Mouse (Mus musculus) midbrain, embryonic 16.5 days (tissue): ENCODE measurements around the gene Rnd1. TPM values are rescaled to one million over a fixed set of nuclear protein-coding genes. Genes with fewer than 3 reads are reported as not detected.

Experiments used
- ATAC-seq: fragments of 200-750 bp; cut with Nextera tagmentation; 2 replicates; pipeline ENCODE4 v1.8.0; 2017; ENCODE audit warnings: moderate TSS enrichment
- H3K27ac ChIP-seq: fragments of 300-500 bp; sonication (generic); 2 replicates; pipeline ENCODE4 v1.5.1; 2014; ENCODE audit warnings: mild to moderate bottlenecking, low read length, mixed read lengths
- H3K27me3 ChIP-seq: fragments of 300-500 bp; sonication (generic); 2 replicates; pipeline ENCODE4 v1.6.1; 2014; ENCODE audit warnings: low read depth, low read length, mixed read lengths; ENCODE audit not compliant: control insufficient read depth, insufficient read depth
- H3K36me3 ChIP-seq: fragments of 300-500 bp; sonication (generic); 2 replicates; pipeline ENCODE4 v1.6.1; 2014; ENCODE audit warnings: mild to moderate bottlenecking, low read length, moderate library complexity, mixed read lengths; ENCODE audit not compliant: control insufficient read depth, insufficient read depth
- H3K4me1 ChIP-seq: fragments of 300-500 bp; sonication (generic); 2 replicates; pipeline ENCODE4 v1.6.1; 2014; ENCODE audit warnings: mild to moderate bottlenecking, low read length, mixed read lengths; ENCODE audit not compliant: control insufficient read depth, insufficient read depth
- H3K4me2 ChIP-seq: fragments of 300-500 bp; sonication (generic); 2 replicates; pipeline ENCODE4 v1.6.1; 2014; ENCODE audit warnings: mild to moderate bottlenecking, low read length, mixed read lengths
- H3K4me3 ChIP-seq: fragments of 300-500 bp; sonication (generic); 2 replicates; pipeline ENCODE4 v1.5.1; 2014; ENCODE audit warnings: low read depth, mild to moderate bottlenecking, low read length, moderate library complexity, mixed read lengths
- H3K9ac ChIP-seq: fragments of 300-500 bp; sonication (generic); 2 replicates; pipeline ENCODE4 v1.6.1; 2014; ENCODE audit warnings: low read depth, low read length, mixed read lengths
- H3K9me3 ChIP-seq: fragments of 300-500 bp; sonication (generic); replicated peaks from 2 replicates; pipeline ENCODE4 v1.6.1; 2014; ENCODE audit warnings: mild to moderate bottlenecking, low read length, mixed read lengths; ENCODE audit not compliant: control insufficient read depth, poor library complexity, severe bottlenecking
- WGBS: fragments of 180-500 bp; shearing (Covaris S2); extraction: QIAGEN DNeasy Blood & Tissue Kit; methylation state at CpG from one replicate; pipeline ENCODE4 v1.1.7; 2014; 5-methylcytosine and 5-hydroxymethylcytosine counted together
- polyA plus RNA-seq: library from polyadenylated mRNA; unstranded; fragments of >200 nt; fragmentation: Nextera tagmentation; extraction: Ambion mirVana; gene quantifications from 2 replicates; pipeline ENCODE4 v1.2.1, GENCODE M21; 2015

The Rnd1 gene
- polyA plus RNA-seq, 1 experiment from 2014 or later = 19.8 TPM

- Histone ChIP-seq H3K4me2 (peak overlapping the region; percentile 93), H3K27ac (peak overlapping the region; percentile 69), H3K4me1 (peaks cover 31% of the 10 kb centered on the region), H3K27me3 (no peaks in the 10 kb centered on the region), H3K36me3 (no peaks in the 10 kb centered on the region), H3K4me3 (peak overlapping the region; percentile 63), H3K9me3 (no peaks in the 10 kb centered on the region), H3K9ac (peak overlapping the region; percentile 72)
- ATAC-seq = peak; percentile 61
- WGBS = 14% methylated on average over 7 of the region's 7 CpGs
Observed at GRCm38 (mm10) chr15:98674284-98674993, 2.8 kb downstream of the Rnd1 start.

- Histone ChIP-seq H3K4me1 (peaks cover 31% of the 10 kb centered on the region), H3K4me2 (peak overlapping the region; percentile 93; the same call in 1 of the 2 replicates), H3K36me3 (no peaks in the 10 kb centered on the region), H3K4me3 (no peak overlapping the region), H3K9ac (peak overlapping the region; percentile 15; the same call in 1 of the 2 replicates), H3K27ac (peak overlapping the region; percentile 69), H3K9me3 (no peaks in the 10 kb centered on the region), H3K27me3 (no peaks in the 10 kb centered on the region)
- 78% methylated on average over 7 of the region's 7 CpGs for WGBS
- no peak for ATAC-seq
Observed at GRCm38 (mm10) chr15:98673732-98674131, 3.5 kb downstream of the Rnd1 start.

GRCm38 (mm10) chr15:98672592-98672991, 4.7 kb downstream of the Rnd1 start:
- Histone ChIP-seq H3K9ac (no peak overlapping the region), H3K4me3 (no peak overlapping the region), H3K4me2 (no peak overlapping the region), H3K9me3 (no peaks in the 10 kb centered on the region), H3K27me3 (no peaks in the 10 kb centered on the region), H3K27ac (no peak overlapping the region), H3K36me3 (no peaks in the 10 kb centered on the region), H3K4me1 (peaks cover 31% of the 10 kb centered on the region)
- 84% methylated on average over 4 of the region's 4 CpGs for WGBS
- ATAC-seq = no peak

GRCm38 (mm10) chr15:98664042-98664907, 13.0 kb downstream of the Rnd1 start:
- H3K4me1 ChIP-seq = peaks cover 7% of the 10 kb centered on the region
- H3K9me3 ChIP-seq = no peaks in the 10 kb centered on the region
- ATAC-seq = no peak
- 76% methylated on average over 11 of the region's 11 CpGs for WGBS
- H3K9ac ChIP-seq = no peak overlapping the region
- no peaks in the 10 kb centered on the region for H3K36me3 ChIP-seq
- H3K27me3 ChIP-seq = no peaks in the 10 kb centered on the region
- no peak overlapping the region for H3K4me2 ChIP-seq
- no peak overlapping the region for H3K4me3 ChIP-seq
- H3K27ac ChIP-seq = no peak overlapping the region

- Histone ChIP-seq H3K4me3 (peak within 1 kb of the TSS; percentile 90), H3K4me1 (peaks cover 7% of the 10 kb centered on the region), H3K9me3 (no peaks in the 10 kb centered on the region), H3K9ac (peak within 1 kb of the TSS; percentile 95), H3K4me2 (peak within 1 kb of the TSS; percentile 79), H3K36me3 (peaks cover 5% of the 10 kb centered on the region; the same call in 1 of the 2 replicates), H3K27ac (peak within 1 kb of the TSS; percentile 91), H3K27me3 (no peaks in the 10 kb centered on the region)
- ATAC-seq = peak; percentile 96
- 4% methylated on average over 47 of the region's 48 CpGs for WGBS
Observed at GRCm38 (mm10) chr15:98662567-98663545, 14.4 kb downstream of the Rnd1 start, which contains the start of gene Ddx23. Ddx23 (minus strand) TSS chr15:98662894.

GRCm38 (mm10) chr15:98662198-98662566, 15.1 kb downstream of the Rnd1 start:
- no peaks in the 10 kb centered on the region for H3K27me3 ChIP-seq
- no peaks in the 10 kb centered on the region for H3K9me3 ChIP-seq
- H3K4me3 ChIP-seq = peak overlapping the region; percentile 90
- peak overlapping the region; percentile 91 for H3K27ac ChIP-seq
- peak overlapping the region; percentile 95 for H3K9ac ChIP-seq
- H3K4me1 ChIP-seq = peaks cover 7% of the 10 kb centered on the region
- ATAC-seq = no peak; the same call in 1 of the 2 replicates
- H3K4me2 ChIP-seq = peak overlapping the region; percentile 79
- H3K36me3 ChIP-seq = peaks cover 11% of the 10 kb centered on the region
- under 1% methylated on average over 14 of the region's 14 CpGs for WGBS

GRCm38 (mm10) chr15:98656982-98657751, 20.1 kb downstream of the Rnd1 start:
- H3K4me1 ChIP-seq = peaks cover 7% of the 10 kb centered on the region
- H3K4me3 ChIP-seq = no peak overlapping the region
- WGBS = 84% methylated on average over 15 of the region's 15 CpGs
- H3K4me2 ChIP-seq = no peak overlapping the region
- H3K9ac ChIP-seq = no peak overlapping the region
- H3K27ac ChIP-seq = no peak overlapping the region
- H3K9me3 ChIP-seq = no peaks in the 10 kb centered on the region
- H3K36me3 ChIP-seq = peaks cover 34% of the 10 kb centered on the region
- H3K27me3 ChIP-seq = no peaks in the 10 kb centered on the region
- no peak for ATAC-seq

- Histone ChIP-seq H3K4me3 (no peak overlapping the region), H3K36me3 (peaks cover 62% of the 10 kb centered on the region), H3K9me3 (no peaks in the 10 kb centered on the region), H3K27ac (no peak overlapping the region), H3K27me3 (no peaks in the 10 kb centered on the region), H3K4me1 (no peaks in the 10 kb centered on the region), H3K9ac (no peak overlapping the region), H3K4me2 (no peak overlapping the region)
- ATAC-seq = no peak
- WGBS = 96% methylated on average over 8 of the region's 8 CpGs
Observed at GRCm38 (mm10) chr15:98652174-98652573, 25.1 kb downstream of the Rnd1 start.
